Mouse (Mus musculus): ENCODE data around the gene Cotl1.

Gene Cotl1

GRCm38 (mm10) chr8:119838100-119838982, 2.0 kb downstream of the Cotl1 start:
- no peak for DNase-seq

- DNase-seq, result no peak
These were observed 2.7 kb downstream of the Cotl1 start for GRCm38 (mm10) chr8:119837553-119838071.

GRCm38 (mm10) chr8:119836831-119837230, 3.5 kb downstream of the Cotl1 start:
- no peak for DNase-seq

- peak; percentile 54 to 65 for DNase-seq
These were observed 5.1 kb downstream of the Cotl1 start for GRCm38 (mm10) chr8:119835270-119835669.

- no peak for DNase-seq
These were observed 5.7 kb downstream of the Cotl1 start for GRCm38 (mm10) chr8:119834676-119835075.

GRCm38 (mm10) chr8:119832931-119833330, 7.4 kb downstream of the Cotl1 start:
- no peak for DNase-seq

- DNase-seq, result no peak
These were observed 8.2 kb downstream of the Cotl1 start for GRCm38 (mm10) chr8:119832101-119832617.

- DNase-seq, result peak; percentile 71 to 84
These were observed 8.9 kb downstream of the Cotl1 start for GRCm38 (mm10) chr8:119831336-119831995.

GRCm38 (mm10) chr8:119830589-119830988, 9.8 kb downstream of the Cotl1 start:
- no peak for DNase-seq

GRCm38 (mm10) chr8:119829870-119830580, 10.3 kb downstream of the Cotl1 start:
- DNase-seq, result peak in 1 of 2 experiments; percentile 53

- DNase-seq, result no peak
These were observed 10.9 kb downstream of the Cotl1 start for GRCm38 (mm10) chr8:119829420-119829819.

- no peak for DNase-seq
These were observed 11.3 kb downstream of the Cotl1 start for GRCm38 (mm10) chr8:119829015-119829414.

- no peak for DNase-seq
These were observed 12.6 kb downstream of the Cotl1 start for GRCm38 (mm10) chr8:119827721-119828153.

- DNase-seq, result no peak
These were observed 13.4 kb downstream of the Cotl1 start for GRCm38 (mm10) chr8:119826982-119827381.

- DNase-seq, result no peak
These were observed 14.2 kb downstream of the Cotl1 start for GRCm38 (mm10) chr8:119825950-119826730.

- no peak for DNase-seq
These were observed 15.5 kb downstream of the Cotl1 start for GRCm38 (mm10) chr8:119824809-119825273.

GRCm38 (mm10) chr8:119824100-119824499, 16.2 kb downstream of the Cotl1 start:
- DNase-seq, result peak in 1 of 2 experiments; percentile 49

GRCm38 (mm10) chr8:119823278-119823677, 17.1 kb downstream of the Cotl1 start:
- DNase-seq, result no peak

- no peak for DNase-seq
These were observed 18.7 kb downstream of the Cotl1 start for GRCm38 (mm10) chr8:119821691-119822090.

- no peak for DNase-seq
These were observed 20.4 kb downstream of the Cotl1 start for GRCm38 (mm10) chr8:119819976-119820375.

- DNase-seq, result peak in 1 of 2 experiments; percentile 61
These were observed 21.0 kb downstream of the Cotl1 start for GRCm38 (mm10) chr8:119819316-119819715.

GRCm38 (mm10) chr8:119817446-119817845, 22.9 kb downstream of the Cotl1 start:
- DNase-seq, result no peak

Measured in cerebellum, postnatal 25 days (tissue).